Mouse (Mus musculus) neural tube, embryonic 10.5 days (tissue): ENCODE measurements around the gene Tmem132d.
"Not testable (repeated sequence)": the region's sequence is repeated elsewhere in the genome, so short reads cannot be mapped to it uniquely, and the experiment has no call there.

Experiments
- DNase-seq: peaks from one replicate; pipeline ENCODE4 v3.0.0-alpha.2; 2017; ENCODE audit warnings: low spot score; ENCODE audit errors: extremely low spot score

Gene Tmem132d

DNA sequence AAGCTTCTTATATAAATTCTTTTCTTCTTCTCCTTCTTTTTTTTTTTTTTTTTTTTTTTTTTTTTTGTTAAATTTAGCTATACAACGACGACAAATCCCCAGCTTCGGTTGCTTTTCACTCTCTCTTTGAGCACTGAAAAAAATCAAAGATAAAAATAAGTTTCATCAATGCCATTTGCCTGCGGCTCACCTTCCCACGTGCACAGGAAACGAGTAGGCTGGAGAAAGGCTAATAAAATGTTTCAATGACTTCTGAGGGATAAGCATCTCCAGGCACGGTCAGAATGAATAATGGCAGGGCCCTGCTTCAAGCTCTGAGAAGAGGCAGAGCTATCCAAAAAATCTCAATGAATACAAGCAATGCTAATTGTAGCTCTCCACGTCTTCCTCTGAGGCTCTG, 330.3 kb downstream of the Tmem132d start:
- DNase-seq = no peak

DNA sequence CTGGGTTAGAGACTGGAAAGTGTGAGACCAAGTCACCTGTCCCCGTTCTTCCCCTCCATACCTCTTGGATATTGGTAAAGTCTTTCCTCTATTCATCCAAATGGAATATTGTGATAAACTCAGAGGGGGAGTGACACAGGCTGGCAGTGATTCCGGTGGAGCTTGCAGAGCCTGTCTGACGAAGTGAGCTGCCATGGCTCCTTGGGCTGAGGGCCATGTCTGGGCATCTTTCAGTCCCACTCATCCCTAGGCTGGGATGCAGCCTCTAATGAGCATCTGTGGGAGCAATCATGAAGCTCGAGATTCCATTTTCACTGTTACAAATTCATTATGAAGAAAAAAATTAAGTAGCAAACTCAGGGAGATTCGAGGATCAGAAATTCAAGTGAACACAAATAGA, 332.5 kb downstream of the Tmem132d start:
- DNase-seq = no peak

DNA sequence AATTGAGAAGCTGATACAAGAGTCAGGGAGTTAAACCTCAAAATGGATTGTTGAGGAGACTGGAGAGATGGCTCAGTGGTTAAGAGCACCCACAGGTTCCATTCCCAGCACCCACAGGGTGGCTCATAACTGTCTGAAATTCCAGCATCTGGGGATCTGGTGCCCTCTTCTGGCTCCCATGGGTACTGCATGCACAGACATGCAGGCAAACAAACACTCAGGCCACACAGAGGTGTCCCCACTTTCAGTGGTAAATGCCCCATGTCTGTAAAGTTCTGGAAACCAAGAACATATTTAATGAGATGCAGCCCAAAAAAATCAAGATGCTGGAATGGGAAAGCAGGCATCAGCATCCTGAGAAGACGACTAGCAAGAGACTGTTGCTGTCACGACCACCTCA, 333.4 kb downstream of the Tmem132d start:
- DNase-seq = no peak

DNA sequence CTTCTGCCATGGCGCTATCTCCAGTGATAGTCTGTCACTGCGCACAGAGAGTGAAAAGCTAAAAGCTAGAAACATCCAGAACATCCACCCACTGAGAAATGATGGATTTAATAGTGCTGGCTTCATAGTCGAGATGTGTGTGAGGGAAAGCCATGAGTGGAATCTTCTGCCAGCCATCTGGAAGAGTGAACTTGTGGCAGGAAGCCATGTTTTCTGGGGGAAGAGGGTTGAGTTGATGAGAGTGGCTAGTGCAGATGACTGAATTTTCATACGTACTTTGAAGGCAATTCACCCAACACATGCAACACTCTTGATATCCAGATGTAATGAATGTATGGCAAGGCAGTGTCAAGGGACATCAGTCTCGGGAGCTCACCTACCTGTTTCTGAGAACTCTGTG, 342.3 kb downstream of the Tmem132d start:
- DNase-seq = no peak

DNA sequence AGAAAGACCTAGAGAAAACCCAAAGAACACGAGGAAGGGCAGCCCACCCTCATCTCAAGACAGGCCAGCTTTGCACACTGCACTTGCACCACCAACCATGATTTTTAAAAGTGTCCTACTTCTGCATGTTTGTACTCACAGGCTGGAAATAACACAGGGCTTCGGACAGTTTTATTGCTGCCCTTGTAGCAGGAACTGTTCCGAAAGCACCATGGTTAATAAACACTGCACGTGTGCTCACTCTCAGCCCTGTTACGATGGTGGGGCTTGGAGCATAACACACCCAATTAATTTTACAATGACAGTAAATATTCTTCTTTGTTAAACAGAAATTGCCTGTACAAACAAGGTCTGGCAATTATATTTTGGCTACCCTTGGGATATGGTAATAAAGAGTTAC, 357.4 kb downstream of the Tmem132d start:
- DNase-seq = no peak

DNA sequence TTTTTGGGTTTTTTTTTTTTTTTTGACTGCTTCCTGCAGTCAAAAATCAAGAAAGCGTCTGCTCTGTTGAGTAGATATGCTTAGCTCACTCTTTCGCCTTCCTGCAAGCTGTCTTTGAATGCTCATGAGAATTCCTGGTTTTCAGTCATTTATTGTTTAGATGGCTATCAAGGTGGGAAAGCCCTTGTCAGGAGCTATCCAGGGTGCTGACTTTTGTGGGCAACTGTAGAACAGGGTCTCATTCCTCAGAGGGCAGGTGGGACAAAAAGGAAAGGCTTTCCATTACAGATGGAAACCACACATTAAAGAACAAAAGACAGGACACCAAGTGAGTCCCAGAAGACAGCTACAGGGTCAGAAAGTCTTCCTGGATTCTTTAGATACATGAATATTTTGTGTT, 360.3 kb downstream of the Tmem132d start:
- no peak for DNase-seq

DNA sequence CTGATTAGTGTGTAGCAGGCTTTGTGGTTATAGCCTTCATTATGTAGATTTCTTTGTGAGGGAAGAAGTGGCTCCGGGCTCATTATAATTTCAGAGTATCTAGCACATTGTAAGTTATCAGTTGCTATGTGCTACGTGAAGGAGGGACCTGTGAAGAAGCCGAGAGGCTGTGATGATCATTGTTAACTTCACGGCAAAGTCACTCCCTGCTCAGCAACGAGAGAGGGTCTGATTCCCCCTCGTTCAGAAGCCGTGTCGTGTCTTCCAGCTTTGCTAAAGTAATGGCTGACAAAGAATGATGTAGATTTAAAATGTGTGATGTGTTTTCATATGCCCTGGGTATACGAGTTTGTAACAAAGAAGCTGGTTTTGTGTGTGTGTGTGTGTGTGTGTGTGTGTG, 391.1 kb downstream of the Tmem132d start:
- no peak for DNase-seq

DNA sequence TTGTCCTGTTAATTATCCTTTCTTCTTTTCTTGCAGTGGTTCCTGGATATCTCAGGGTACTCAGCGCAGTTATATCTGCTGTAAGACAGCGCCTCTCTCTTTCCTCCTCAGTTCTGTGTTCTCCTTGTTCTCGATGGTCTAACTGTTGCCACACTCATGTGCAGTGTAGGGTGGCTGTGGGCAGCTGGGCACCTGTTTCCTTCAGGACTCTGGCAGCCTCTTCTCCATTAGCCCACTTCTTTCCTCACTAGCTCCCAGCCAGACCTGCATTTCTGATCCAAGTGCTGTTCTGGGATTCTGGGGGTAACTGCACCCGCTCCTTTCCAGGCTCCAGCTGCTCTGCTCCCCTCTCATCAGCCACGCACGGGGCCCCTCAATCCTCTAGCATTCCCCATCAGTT, 392.8 kb downstream of the Tmem132d start:
- DNase-seq = no peak

DNA sequence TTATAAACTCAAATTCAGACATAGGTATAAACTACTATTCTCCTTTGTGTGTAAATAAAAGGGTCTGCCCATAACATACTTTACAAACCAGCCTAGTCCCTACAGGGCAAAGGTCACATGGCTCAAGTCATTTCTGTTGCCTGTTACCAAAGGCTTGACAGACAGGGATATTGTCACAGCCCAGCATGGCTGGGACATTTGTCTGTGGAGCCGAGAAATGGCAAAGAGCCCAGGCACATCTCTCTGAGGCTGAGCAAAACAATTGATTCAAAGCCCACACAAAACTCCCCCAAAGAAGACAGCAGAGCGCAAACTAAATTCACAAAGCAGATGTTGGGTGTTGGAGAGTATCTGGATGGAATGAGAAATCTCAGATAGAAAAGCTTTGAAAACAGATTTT, 405.8 kb downstream of the Tmem132d start:
- no peak for DNase-seq

DNA sequence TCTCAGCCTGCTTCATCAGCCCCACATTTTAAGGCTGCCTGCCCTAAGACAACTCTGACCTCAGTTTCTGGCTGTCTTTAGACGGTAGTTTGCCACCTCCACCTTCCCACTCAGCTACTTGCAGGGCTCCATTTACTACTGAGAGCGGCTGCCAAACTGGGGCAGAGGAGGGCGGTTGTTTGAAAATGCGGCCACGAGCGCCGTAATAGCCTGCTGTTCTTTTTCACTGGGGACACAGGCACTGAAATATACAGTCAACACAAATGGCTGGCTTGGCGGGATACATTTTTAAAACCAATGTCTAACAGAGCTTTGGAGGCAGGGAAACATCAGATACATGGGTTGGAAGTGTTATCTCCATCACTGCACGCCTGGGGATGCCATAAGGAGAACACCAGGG, 428.2 kb downstream of the Tmem132d start:
- no peak for DNase-seq

DNA sequence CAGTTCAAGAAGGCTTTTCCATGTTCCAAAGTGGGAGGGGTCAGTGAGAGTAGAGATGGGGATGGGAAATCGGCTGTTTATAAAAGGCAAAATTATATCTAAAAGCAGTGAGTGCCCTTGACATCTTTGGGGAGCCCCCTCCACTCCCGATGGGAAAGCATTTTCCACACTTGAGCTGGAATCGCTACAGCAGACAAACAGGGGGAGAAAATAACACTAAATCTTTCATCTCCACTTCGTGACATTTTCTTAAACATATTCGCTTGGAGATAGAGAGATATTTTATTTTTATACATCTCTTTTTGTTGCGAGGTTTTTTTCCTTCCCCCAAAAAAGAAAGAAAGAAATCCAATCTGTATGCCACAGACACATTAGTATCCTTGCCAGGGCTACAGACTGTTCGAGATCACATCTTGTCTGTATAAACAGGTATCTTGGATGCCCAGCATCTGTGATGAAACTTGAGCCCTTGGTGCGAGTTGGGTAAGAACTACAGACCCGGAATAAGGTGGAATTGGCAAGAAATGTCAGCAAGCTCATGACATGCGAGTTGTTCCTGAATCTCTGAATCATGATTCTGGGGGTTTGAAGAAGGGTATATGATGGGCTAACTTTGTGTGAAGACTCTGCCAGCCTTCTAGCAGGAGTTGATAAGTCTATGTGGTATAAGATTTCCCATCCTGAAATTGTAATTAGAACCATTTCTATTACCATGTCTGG, 436.2 kb downstream of the Tmem132d start:
- DNase-seq = no peak

DNA sequence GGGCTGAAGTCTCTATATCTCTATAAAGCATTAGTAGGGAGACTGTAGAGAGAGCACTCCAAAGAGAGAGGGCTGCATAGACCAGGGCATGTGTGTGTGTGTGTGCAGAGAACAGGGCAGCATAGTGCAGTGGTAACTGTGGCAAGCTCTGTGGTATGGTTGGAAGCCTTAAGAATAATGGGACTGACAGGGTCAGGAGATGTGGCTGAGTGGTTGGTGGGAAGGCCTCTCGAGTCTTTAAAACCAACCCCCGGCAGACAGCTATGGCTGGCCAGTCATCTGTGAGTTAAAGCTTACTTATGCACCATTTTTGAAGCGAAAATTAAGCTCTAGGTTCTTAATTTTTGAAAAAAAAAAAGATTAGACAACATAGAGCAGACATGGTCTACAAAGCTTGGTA, 439.4 kb downstream of the Tmem132d start:
- DNase-seq = no peak

DNA sequence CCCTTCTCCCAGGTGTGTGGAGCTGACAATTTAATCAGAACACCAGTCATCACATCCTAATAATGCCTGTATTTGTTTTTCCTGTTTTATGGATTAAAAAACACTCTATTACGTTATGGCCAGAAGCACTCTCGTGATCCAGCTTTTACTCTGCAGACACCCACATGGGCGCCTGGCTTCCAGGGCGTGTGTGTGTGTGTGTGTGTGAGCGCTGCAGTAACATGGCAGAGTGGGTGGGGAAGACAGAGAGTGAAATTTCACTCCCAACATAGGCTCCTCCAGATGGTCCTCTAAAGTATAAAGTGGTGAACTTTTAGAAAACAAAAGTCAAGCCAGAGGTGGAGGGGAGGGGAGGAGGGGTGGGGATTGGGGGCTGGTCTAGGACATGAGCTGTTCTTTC, 442.1 kb downstream of the Tmem132d start:
- no peak for DNase-seq

DNA sequence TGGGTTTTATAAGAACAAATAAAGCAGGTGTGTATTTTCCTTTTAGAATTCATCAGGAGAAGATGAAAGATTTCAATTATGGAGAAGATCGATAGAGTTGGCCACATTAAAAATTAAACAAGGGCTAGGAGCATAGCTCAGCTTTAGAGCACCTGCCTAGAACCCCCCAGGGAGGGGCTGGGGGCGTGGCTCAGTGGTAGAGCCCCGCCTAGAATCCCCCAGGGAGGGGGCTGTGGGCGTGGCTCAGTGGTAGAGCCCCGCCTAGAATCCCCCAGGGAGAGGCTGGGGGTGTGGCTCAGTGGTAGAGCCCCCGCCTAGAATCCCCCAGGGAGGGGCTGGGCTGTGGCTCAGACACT, 452.9 kb downstream of the Tmem132d start:
- DNase-seq = not testable (repeated sequence)

DNA sequence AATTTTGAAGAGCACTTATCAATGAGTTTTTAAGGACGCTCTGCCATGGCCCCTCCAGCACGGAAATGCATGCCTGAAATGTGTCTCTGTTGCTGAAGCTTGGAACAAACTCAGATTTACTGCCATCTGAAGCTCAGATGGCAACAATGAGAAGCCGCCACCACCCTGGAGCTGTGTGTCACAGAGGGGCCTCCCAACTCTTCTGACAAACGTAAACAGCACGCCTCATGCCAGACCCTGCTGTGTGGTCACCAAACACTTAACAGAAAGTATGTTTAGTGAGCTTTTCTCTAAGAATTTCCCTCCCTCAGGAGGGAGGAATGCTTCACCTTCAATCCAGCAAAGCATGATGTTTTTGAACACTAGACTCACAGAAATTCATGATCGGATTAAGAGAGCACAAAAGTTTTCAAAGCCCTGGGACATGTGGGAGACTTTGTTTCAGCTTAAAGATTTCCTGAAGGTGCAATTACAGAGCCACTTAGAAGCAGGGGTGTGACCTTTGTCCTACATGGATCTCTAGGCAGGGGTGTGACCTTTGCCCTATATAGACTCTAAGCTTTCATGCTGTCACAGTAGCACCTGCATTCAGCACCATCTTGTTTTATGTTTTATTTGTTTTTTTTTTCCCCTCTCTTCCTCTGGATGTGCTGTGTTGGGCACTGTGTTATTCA, 453.4 kb downstream of the Tmem132d start:
- DNase-seq = no peak

DNA sequence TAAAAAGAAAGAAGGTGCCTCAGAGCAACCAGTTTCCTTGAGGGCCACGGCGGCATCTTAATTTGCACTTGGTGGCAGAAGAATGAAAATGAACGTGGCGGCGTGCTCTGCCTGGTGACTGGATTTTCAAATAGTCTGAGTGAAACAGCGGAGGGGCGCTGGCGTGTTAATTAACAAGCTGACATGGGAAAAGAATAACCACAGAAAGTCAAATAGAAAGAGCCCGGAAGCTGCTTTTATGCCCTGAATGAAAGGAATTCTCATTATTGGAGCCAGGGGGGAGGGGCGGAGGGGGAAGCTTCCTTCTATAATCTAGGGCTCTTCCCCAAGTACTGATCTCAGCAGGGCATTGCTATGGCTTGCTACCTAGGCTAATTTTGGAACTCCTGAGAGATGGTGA, 456.2 kb downstream of the Tmem132d start:
- no peak for DNase-seq

DNA sequence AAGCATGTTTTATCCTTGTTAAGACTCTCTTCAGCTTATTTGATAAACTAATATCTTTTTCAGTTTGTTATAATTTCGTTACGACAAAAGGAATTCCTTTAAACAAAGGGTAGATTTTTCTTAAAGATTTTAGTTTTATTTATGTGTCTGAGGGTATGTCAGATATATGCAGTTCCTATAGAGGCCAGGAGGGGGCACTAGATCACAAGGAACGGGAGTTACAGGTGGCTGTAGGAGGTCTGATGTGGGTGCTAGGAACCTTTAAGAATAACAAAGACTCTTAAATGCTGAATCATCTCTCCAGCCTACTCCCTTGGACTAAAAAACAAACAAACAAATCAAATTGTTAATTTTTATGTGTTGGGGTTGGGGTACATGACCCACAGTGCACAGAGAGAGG, 467.2 kb downstream of the Tmem132d start:
- no peak for DNase-seq

DNA sequence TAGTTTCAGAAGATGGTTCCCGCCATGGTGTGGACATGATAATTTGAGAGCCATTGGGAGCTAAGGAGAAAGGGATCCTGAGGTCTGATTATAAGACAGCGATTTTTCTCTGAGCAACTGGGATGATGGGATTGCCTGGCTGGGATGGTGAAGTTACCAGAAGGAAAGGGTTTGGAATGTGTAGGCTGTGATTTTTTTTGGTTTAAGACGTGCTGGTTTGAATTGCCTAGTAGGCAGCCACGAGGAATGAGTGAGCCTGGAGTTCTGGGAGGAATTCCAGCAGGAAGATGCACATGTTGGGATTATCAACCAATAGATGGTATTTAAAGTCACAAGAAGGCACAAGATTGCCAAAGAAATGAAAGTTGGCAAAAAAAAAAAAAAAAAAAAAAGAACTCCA, 470.2 kb downstream of the Tmem132d start:
- no peak for DNase-seq

DNA sequence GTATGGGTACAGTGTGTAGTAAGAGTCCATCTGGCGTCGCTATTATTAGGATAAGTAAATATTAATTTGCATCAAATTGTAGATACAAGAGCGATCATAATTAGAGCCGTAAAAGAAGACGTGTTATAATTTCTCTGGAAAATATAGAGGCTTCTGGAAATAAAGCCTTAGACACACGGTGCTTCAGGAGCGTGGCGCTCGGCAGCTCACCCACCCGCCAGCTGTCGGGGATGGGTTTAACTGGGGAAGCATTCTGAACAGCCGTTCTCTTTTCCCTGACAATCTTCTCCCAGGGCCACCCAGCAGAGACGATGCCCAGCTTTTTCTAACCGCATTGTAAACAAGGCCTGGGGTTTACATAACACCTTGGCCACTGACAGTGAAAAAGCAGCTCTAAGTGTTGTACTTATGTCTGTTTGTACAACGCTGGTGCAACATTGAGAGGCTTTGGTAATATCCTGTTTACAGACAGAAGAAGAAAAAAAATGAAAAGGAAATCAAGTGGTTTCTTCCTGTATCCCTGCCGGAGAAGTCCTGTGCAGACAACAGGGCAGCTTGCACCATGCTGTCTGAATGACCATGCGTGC, 476.3 kb downstream of the Tmem132d start:
- no peak for DNase-seq

DNA sequence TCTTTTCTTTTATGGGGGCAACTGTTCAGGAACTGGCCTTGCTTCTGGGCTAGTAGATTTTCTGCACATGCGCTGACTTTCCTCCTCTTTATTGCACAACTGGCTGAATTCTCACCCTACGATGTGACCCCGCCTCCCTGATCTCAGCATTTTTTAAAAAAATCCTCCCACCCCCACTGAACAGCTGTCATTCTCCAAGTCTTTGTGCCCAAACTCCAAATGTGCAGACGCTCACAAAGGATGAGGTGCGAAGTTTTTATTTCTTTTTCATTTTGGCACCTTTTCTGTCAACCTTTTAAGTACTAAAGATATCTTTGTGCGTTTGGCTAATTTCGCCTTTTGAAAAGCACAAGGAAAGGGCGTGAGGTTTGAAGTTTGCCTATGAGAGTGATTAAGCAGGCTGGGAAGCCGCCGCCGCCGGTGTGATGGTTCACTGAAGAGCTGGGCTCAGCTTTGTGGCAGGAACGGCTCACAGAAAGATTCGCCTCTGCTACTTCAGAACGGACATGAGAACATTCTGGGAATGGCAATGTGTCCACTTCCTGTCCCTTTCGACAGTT, 478.6 kb downstream of the Tmem132d start:
- DNase-seq = no peak

DNA sequence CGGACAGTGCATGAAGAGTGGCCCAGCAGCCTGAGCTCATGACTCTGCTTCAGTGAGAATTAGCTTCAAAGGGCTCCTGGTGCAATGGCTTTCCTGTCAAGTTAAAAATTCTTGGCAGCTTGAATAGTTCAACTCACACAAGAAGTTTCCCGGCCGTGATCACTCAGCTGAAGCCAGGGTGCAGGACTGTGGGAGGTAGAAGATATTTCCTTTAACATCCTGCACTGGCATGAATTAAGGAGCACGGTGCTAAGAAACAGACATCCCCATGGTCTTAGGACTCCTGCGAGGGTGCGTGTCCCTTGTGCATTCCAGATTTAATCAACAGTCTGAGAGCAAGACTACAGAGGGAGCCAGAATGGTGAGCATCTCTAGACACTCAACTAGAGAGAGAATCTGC, 480.1 kb downstream of the Tmem132d start:
- no peak for DNase-seq

DNA sequence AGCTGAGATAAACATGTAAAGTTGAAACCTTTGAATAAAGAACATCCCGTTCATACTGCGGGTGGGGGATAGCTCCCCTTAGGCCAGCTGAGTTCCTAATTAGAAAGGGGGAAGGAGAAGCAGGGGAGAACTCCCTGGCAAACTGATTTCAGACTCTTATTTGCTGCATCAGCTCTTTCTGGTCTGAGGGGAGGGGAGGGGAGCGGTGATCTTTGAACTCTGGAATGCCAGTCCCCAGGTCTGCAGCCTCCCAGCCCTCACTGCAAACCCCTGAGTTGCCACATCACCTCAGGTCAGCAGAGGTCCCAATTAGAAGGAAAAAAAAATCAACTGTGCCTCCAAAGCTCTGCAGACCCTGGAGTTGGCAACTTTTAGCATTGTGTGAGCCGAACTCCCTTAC, 482.3 kb downstream of the Tmem132d start:
- DNase-seq = no peak

DNA sequence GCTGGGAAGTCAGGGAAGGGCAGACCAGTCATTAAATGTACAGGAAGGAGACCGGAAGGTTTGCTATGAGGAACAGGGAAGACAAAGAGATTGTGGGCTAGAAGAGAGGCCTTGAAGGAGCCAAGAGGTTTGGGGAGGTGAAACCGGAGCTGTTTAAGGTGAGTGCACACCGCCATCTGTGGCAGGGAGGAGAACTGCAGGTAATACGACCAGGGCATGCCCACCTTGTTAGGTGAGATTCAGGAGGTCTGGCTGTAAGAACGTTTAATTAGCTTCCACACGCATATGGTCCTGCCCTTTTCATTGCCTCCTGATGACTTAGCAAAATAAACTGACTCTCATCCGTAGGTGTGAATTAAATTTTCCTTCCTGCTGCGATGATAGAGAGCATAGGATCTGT, 485.6 kb downstream of the Tmem132d start:
- no peak for DNase-seq
